Mouse (Mus musculus) liver, postnatal 0 days (tissue): ENCODE results near the gene Gm4922.
A peak's percentile ranks its signal among the peaks of the same experiment; 100 is the strongest.

Experiments
- CTCF ChIP-seq: sonication (generic); IDR thresholded peaks from 2 replicates; pipeline ENCODE4 v1.5.1; 2016; ENCODE audit warnings: antibody characterized with exemption, low read depth
- EP300 ChIP-seq: IDR thresholded peaks from 2 replicates; pipeline ENCODE4 v1.6.1; 2016; ENCODE audit warnings: antibody characterized with exemption, low read depth, mild to moderate bottlenecking

DNA sequence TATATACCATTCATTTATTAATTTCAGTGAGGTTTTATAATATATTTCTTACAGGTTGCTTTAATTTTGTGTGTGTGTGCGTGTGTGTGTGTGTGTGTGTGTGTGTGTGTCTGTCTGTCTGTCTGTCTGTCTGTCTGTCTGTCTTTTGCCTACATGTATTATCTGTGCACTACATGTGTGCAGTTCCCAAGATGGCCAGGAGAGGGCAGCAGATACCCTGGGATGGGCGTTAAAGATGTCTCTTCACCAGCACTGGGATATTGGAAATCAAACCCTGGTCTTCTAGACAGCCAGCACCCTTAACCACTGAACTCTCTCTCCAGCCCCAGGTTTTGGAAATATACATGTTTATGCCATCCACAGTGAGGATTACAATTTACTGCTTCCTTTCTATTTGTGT lies 26.4 kb downstream of the Gm4922 start:
- TF ChIP-seq CTCF (peak; percentile 71), EP300 (no peak)
